In the genomic region with DNA sequence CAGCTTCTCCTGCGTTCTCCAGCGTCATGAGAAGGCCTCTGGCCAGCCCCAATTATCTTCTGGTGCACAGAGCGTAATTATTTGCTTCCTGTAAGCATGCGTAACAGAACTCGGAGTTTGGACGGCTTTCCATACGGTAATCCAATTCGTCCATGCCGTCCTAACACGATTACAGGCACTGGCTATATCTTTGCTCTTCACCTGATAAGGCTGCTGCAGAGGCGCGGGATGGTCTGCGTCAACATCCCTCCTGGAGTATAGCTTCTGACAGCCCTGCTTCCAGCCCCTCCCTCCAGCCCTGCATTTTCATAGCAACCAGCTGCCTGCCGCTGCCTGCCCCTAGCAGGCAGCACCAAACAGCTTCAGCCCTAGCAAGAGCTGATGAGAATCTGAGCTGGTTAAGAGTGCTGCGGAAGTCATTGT, we compare ENCODE assay signal across 11 mouse cellular contexts. TPM values are rescaled to one million over a fixed set of nuclear protein-coding genes. Genes with fewer than 3 reads are reported as not detected.
DNase-seq lines count a peak whose midpoint lies in the region; ATAC-seq lines count a peak whose summit lies in the region.
"Had no signal": no experiment of that assay in that cellular context is flagged by ENCODE, and none has a peak within 500 bp of the region (broad histone marks: within the 10 kb centered on the region; RNA-seq: fewer than 3 reads in every experiment).

No protein-coding gene starts in this region.

- H3K4me1 ChIP-seq in forebrain, embryonic 11.5 days (replicated peaks; ENCODE audit: control insufficient read depth, insufficient read depth, low read length) = 0 out of 2 replicates have a peak, but pooled peaks cover 4% of the 10 kb centered on the region
- peaks cover 89% of the 10 kb centered on the region for H3K4me1 ChIP-seq in hindbrain, embryonic 13.5 days (replicated peaks)
- H3K4me1 ChIP-seq in midbrain, embryonic 16.5 days (ENCODE audit: control insufficient read depth, insufficient read depth, low read length) = peaks cover 37% of the 10 kb centered on the region

- H3K9ac ChIP-seq in forebrain, embryonic 11.5 days (ENCODE audit: low read length) = no peak overlapping the region
- H3K9ac ChIP-seq in hindbrain, embryonic 13.5 days = peak overlapping the region; percentile 74
- H3K9ac ChIP-seq in midbrain, embryonic 16.5 days (ENCODE audit: low read depth, low read length) = peak overlapping the region; percentile 62

- peak; percentile 21 for DNase-seq in adrenal gland, postnatal 14 days
- DNase-seq in adrenal gland, postnatal 36 days = no peak
- peak; percentile 64 for DNase-seq in forebrain, embryonic 11.5 days (ENCODE audit: low spot score)
- DNase-seq in frontal cortex, postnatal 10 days (ENCODE audit: low spot score in 2 of 2) = no peak
- DNase-seq in frontal cortex, adult 2 months (ENCODE audit: extremely low spot score in 1 of 2, low spot score in 1 of 2) = no peak
- DNase-seq in layer of hippocampus, adult 11-12 months (ENCODE audit: low spot score) = no peak
- DNase-seq: kidney, postnatal 36 days; lung, adult 2 months; right cerebral cortex, postnatal 14 days had no signal

- 42% methylated on average over 15 of the region's 15 CpGs for WGBS in forebrain, embryonic 11.5 days
- WGBS in hindbrain, embryonic 13.5 days = 24% methylated on average over 15 of the region's 15 CpGs
- WGBS in midbrain, embryonic 16.5 days = 21% methylated on average over 15 of the region's 15 CpGs

- H3K27me3 ChIP-seq in forebrain, embryonic 11.5 days (ENCODE audit: control insufficient read depth, insufficient read depth, low read length) = peaks cover 32% of the 10 kb centered on the region
- 0 out of 2 replicates have a peak, but pooled peaks cover 18% of the 10 kb centered on the region for H3K27me3 ChIP-seq in hindbrain, embryonic 13.5 days
- peaks cover 5% of the 10 kb centered on the region; the same call in 1 of the 2 replicates for H3K27me3 ChIP-seq in midbrain, embryonic 16.5 days (ENCODE audit: control insufficient read depth, insufficient read depth, low read depth, low read length)

- H3K9me3 ChIP-seq in forebrain, embryonic 11.5 days (ENCODE audit: control insufficient read depth, low read length) = no peaks in the 10 kb centered on the region
- H3K9me3 ChIP-seq in hindbrain, embryonic 13.5 days = no peaks in the 10 kb centered on the region
- H3K9me3 ChIP-seq in midbrain, embryonic 16.5 days (replicated peaks; ENCODE audit: control insufficient read depth, low read length, poor library complexity, severe bottlenecking) = no peaks in the 10 kb centered on the region

- H3K4me3 ChIP-seq in forebrain, embryonic 11.5 days (ENCODE audit: low read depth, low read length) = no peak overlapping the region
- peak overlapping the region; percentile 41 for H3K4me3 ChIP-seq in hindbrain, embryonic 13.5 days
- peak overlapping the region; percentile 2 for H3K4me3 ChIP-seq in midbrain, embryonic 16.5 days (ENCODE audit: low read depth, low read length)

- ATAC-seq in forebrain, embryonic 11.5 days (replicated peaks; ENCODE audit: low FRiP score) = no peak
- peak; percentile 60; the same call in 1 of the 2 replicates for ATAC-seq in hindbrain, embryonic 13.5 days (ENCODE audit: low FRiP score)
- 0 out of 2 replicates have a peak, but pooled peaks have one; percentile 46 for ATAC-seq in midbrain, embryonic 16.5 days

- H3K36me3 ChIP-seq in forebrain, embryonic 11.5 days (ENCODE audit: control insufficient read depth, insufficient read depth, low read length) = no peaks in the 10 kb centered on the region
- no peaks in the 10 kb centered on the region for H3K36me3 ChIP-seq in hindbrain, embryonic 13.5 days
- no peaks in the 10 kb centered on the region for H3K36me3 ChIP-seq in midbrain, embryonic 16.5 days (ENCODE audit: control insufficient read depth, insufficient read depth, low read length)

- no peak overlapping the region for H3K4me2 ChIP-seq in forebrain, embryonic 11.5 days (ENCODE audit: low read depth, low read length, severe bottlenecking)
- peak overlapping the region; percentile 77 for H3K4me2 ChIP-seq in hindbrain, embryonic 13.5 days
- H3K4me2 ChIP-seq in midbrain, embryonic 16.5 days (ENCODE audit: low read length) = peak overlapping the region; percentile 59

- no peak overlapping the region for H3K27ac ChIP-seq in forebrain, embryonic 11.5 days (ENCODE audit: low read depth, low read length)
- H3K27ac ChIP-seq in hindbrain, embryonic 13.5 days = peak overlapping the region; percentile 91
- peak overlapping the region; percentile 83 for H3K27ac ChIP-seq in midbrain, embryonic 16.5 days (ENCODE audit: low read length)

RNA-seq across cellular contexts. Expression of gene Ebf3, which starts 12.9 kb away (rescaled TPM):
- total RNA-seq in adrenal gland, postnatal 14 days (2021) = 12.6 and 13.1 TPM in 2 replicates
- total RNA-seq in adrenal gland, postnatal 36 days (2021) = 1 to 10 TPM; 4.2 to 4.8 TPM
- 2.9 and 3.6 TPM in 2 replicates for polyA plus RNA-seq in forebrain, embryonic 11.5 days (2014; fragmentation: Nextera tagmentation; extraction: Ambion mirVana)
- polyA plus RNA-seq in hindbrain, embryonic 13.5 days (2015; fragmentation: Nextera tagmentation; extraction: Ambion mirVana) = 22.2 and 27.7 TPM in 2 replicates
- 8.8 and 9.0 TPM in 2 replicates for polyA plus RNA-seq in midbrain, embryonic 16.5 days (2015; fragmentation: Nextera tagmentation; extraction: Ambion mirVana)
- polyA plus RNA-seq in frontal cortex, adult 2 months (2012; rRNA removed) = 1.1 TPM in 2 replicates

Comparison
In these comparisons a context has a peak if more than half of its experiments do, and no peak if none do; other contexts are left out.
1. DNase-seq: peak in adrenal gland, postnatal 14 days (single experiment) and forebrain, embryonic 11.5 days (single experiment); none in adrenal gland, postnatal 36 days (0 of 2), frontal cortex, postnatal 10 days (0 of 2), frontal cortex, adult 2 months (0 of 2) and layer of hippocampus, adult 11-12 months (single experiment).